9 mouse cellular contexts compared by ENCODE assay signal in genomic region chr11:57051666-57052562, GRCm38 (mm10). TPM values are rescaled to one million over a fixed set of nuclear protein-coding genes. Genes with fewer than 3 reads are reported as not detected.
DNase-seq lines count a peak whose midpoint lies in the region; ATAC-seq and TF ChIP-seq lines count a peak whose summit lies in the region.
"Had no signal": no experiment of that assay in that cellular context is flagged by ENCODE, and none has a peak within 500 bp of the region (broad histone marks: within the 10 kb centered on the region; RNA-seq: fewer than 3 reads in every experiment).

No protein-coding gene starts in this region.

- H3K27me3 ChIP-seq in kidney, adult 2 months (replicated peaks; ENCODE audit: control insufficient read depth, insufficient read depth, low read length): no peaks in the 10 kb centered on the region
- H3K27me3 ChIP-seq in kidney, embryonic 14.5 days (ENCODE audit: control insufficient read depth, insufficient read depth, low read length): no peaks in the 10 kb centered on the region

- H3K4me1 ChIP-seq in kidney, adult 2 months (ENCODE audit: control insufficient read depth, insufficient read depth, low read length): no peaks in the 10 kb centered on the region; the same call in 1 of the 2 replicates
- no peaks in the 10 kb centered on the region for H3K4me1 ChIP-seq in kidney, embryonic 14.5 days (ENCODE audit: control insufficient read depth, insufficient read depth, low read length)
- H3K4me1 ChIP-seq: forebrain, embryonic 10.5 days had no signal

- ATAC-seq in kidney, embryonic 14.5 days (ENCODE audit: low FRiP score, low TSS enrichment): no peak
- no peak for ATAC-seq in CD4-positive, CD25-positive, alpha-beta regulatory T cell, adult 4 months

- TF ChIP-seq CTCF in kidney, adult 2 months (conservative IDR thresholded peaks at IDR 0.05; ENCODE audit: insufficient read depth, insufficient read length, low read depth, low read length): no peak
- no peak; the same call in 1 of the 2 replicates for TF ChIP-seq CTCF in brain, embryonic 14.5 days (IDR thresholded peaks at IDR 0.05; ENCODE audit: borderline replicate concordance, extremely low read depth, insufficient read depth, insufficient read length)

- H3K9ac ChIP-seq in kidney, embryonic 14.5 days (ENCODE audit: low read depth, low read length): no peak overlapping the region

- no peak for TF ChIP-seq POLR2A in kidney, adult 2 months (IDR thresholded peaks at IDR 0.05; ENCODE audit: low read depth, low read length)
- TF ChIP-seq POLR2A in brain, embryonic 14.5 days (IDR thresholded peaks at IDR 0.05; ENCODE audit: borderline replicate concordance, extremely low read depth, insufficient read depth, insufficient read length, poor library complexity, severe bottlenecking): no peak

- no peak overlapping the region for H3K27ac ChIP-seq in kidney, adult 2 months (ENCODE audit: insufficient read depth, low read depth, low read length)
- no peak overlapping the region for H3K27ac ChIP-seq in kidney, embryonic 14.5 days (ENCODE audit: low read depth, low read length)
- H3K27ac ChIP-seq: forebrain, embryonic 10.5 days had no signal

- H3K9me3 ChIP-seq in kidney, embryonic 14.5 days (ENCODE audit: control insufficient read depth, low read length): no peaks in the 10 kb centered on the region
- H3K9me3 ChIP-seq: forebrain, embryonic 10.5 days had no signal

- WGBS in kidney, adult 2 months: 62% methylated on average over 6 of the region's 6 CpGs
- WGBS in kidney, embryonic 14.5 days: 66% methylated on average over 6 of the region's 6 CpGs

- H3K4me2 ChIP-seq in kidney, embryonic 14.5 days (replicated peaks; ENCODE audit: low read depth, low read length): no peak overlapping the region

- H3K36me3 ChIP-seq in kidney, adult 2 months (ENCODE audit: control insufficient read depth, insufficient read depth, low read length): no peaks in the 10 kb centered on the region
- H3K36me3 ChIP-seq in kidney, embryonic 14.5 days (ENCODE audit: control insufficient read depth, insufficient read depth, low read length): no peaks in the 10 kb centered on the region
- H3K36me3 ChIP-seq: forebrain, embryonic 10.5 days had no signal

- DNase-seq in adrenal gland, adult 2 months: peak; percentile 20
- DNase-seq in adrenal gland, postnatal 4 days (ENCODE audit: low spot score in 2 of 2): no peak
- peak; percentile 46 for DNase-seq in kidney, adult 2 months
- peak; percentile 23 for DNase-seq in brain, embryonic 14.5 days (ENCODE audit: low read depth)
- DNase-seq in kidney, postnatal 14 days: peak; percentile 62
- DNase-seq in left cerebral cortex, adult 18-20 months (ENCODE audit: low spot score in 2 of 2): no peak

- H3K4me3 ChIP-seq in kidney, adult 2 months (ENCODE audit: insufficient read depth, low read depth, low read length): no peak overlapping the region
- H3K4me3 ChIP-seq in kidney, embryonic 14.5 days (ENCODE audit: low read length): no peak overlapping the region
- H3K4me3 ChIP-seq: forebrain, embryonic 10.5 days had no signal

RNA-seq across cellular contexts. Expression of gene Gria1, which starts 40.7 kb away (rescaled TPM):
- under 1 TPM; 0.24 to 0.32 TPM for total RNA-seq in adrenal gland, adult 2 months (2021)
- 0.03 and 0.04 TPM in 2 replicates for polyA plus RNA-seq in adrenal gland, adult 2 months (2012; rRNA removed)
- total RNA-seq in adrenal gland, postnatal 4 days (2021): 1 to 10 TPM; 2.8 to 3.5 TPM
- 0.10 and 0.17 TPM in 2 replicates for polyA plus RNA-seq in kidney, adult 2 months (2012; rRNA removed)
- 1.7 and 2.0 TPM in 2 replicates for polyA plus RNA-seq in kidney, embryonic 14.5 days (2014; fragmentation: Nextera tagmentation; extraction: Ambion mirVana)
- polyA plus RNA-seq in brain, embryonic 14.5 days (2012; rRNA removed): 29.6 and 38.1 TPM in 2 replicates
- not detected for polyA plus RNA-seq in CD4-positive, CD25-positive, alpha-beta regulatory T cell, adult 4 months (2017; shearing (Covaris generic))
- 100 to 1,000 TPM; 218 to 241 TPM for total RNA-seq in left cerebral cortex, adult 18-20 months (2021)

Comparison
In these comparisons a context has a peak if more than half of its experiments do, and no peak if none do; other contexts are left out.
1. DNase-seq: peak in adrenal gland, adult 2 months (single experiment), kidney, adult 2 months (single experiment), brain, embryonic 14.5 days (single experiment) and kidney, postnatal 14 days (single experiment); none in adrenal gland, postnatal 4 days (0 of 2) and left cerebral cortex, adult 18-20 months (0 of 2).
2. RNA of gene Gria1, which starts 40.7 kb away (polyA plus RNA-seq): 29.6 to 38.1 TPM in brain, embryonic 14.5 days; 1.7 to 2.0 TPM in kidney, embryonic 14.5 days, 0.10 to 0.17 TPM in kidney, adult 2 months, 0.03 to 0.04 TPM in adrenal gland, adult 2 months and not detected in CD4-positive, CD25-positive, alpha-beta regulatory T cell, adult 4 months; every median in the first group is over 10 times any median in the second.